ENCODE assay signal across 9 mouse cellular contexts in the genomic region with DNA sequence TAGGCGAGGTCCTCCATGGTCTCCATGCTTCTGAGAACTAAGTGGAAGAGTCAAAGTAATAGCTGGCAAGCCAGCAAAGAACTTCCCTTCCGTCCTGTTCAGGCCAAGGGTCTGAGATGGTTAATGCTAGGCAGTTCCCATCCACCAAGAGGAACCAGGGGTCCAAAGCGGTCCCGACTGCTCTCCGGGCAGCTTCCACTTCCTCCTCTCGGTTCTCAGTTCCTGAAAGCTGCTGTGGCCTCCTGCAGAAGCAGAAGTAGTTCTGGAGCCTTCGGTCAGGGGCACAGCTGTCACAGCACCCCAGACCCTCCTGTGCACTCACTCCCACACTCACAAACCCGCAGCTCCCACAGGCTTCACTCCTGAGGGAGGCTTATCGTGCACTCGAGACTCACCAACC. TPM values are rescaled to one million over a fixed set of nuclear protein-coding genes. Genes with fewer than 3 reads are reported as not detected.
DNase-seq lines count a peak whose midpoint lies in the region; ATAC-seq lines count a peak whose summit lies in the region.
"Had no signal": no experiment of that assay in that cellular context is flagged by ENCODE, and none has a peak within 500 bp of the region (broad histone marks: within the 10 kb centered on the region; RNA-seq: fewer than 3 reads in every experiment).

No protein-coding gene starts in this region.

- H3K4me2 ChIP-seq in forebrain, embryonic 11.5 days (ENCODE audit: low read depth, low read length, severe bottlenecking) = no peak overlapping the region

- no peak overlapping the region for H3K27ac ChIP-seq in forebrain, embryonic 11.5 days (ENCODE audit: low read depth, low read length)
- H3K27ac ChIP-seq: layer of hippocampus, adult 2 months had no signal

- 81% methylated on average over 10 of the region's 10 CpGs for WGBS in forebrain, embryonic 11.5 days

- no peaks in the 10 kb centered on the region for H3K36me3 ChIP-seq in forebrain, embryonic 11.5 days (ENCODE audit: control insufficient read depth, insufficient read depth, low read length)

- no peak overlapping the region for H3K9ac ChIP-seq in forebrain, embryonic 11.5 days (ENCODE audit: low read length)

- no peaks in the 10 kb centered on the region; the same call in 1 of the 2 replicates for H3K27me3 ChIP-seq in forebrain, embryonic 11.5 days (ENCODE audit: control insufficient read depth, insufficient read depth, low read length)

- ATAC-seq in forebrain, embryonic 11.5 days (replicated peaks; ENCODE audit: low FRiP score) = no peak

- no peak overlapping the region for H3K4me3 ChIP-seq in forebrain, embryonic 11.5 days (ENCODE audit: low read depth, low read length)
- H3K4me3 ChIP-seq: layer of hippocampus, adult 2 months had no signal

- DNase-seq in adrenal gland, postnatal 14 days = peak; percentile 16
- DNase-seq in adrenal gland, postnatal 10 days = no peak
- peak; percentile 16 for DNase-seq in right cerebral cortex, adult 18-20 months
- no peak for DNase-seq in right cerebral cortex, postnatal 4 days
- DNase-seq in lung, postnatal 36 days = peak; percentile 65
- peak; percentile 53 for DNase-seq in thymus, postnatal 25 days
- no peak for DNase-seq in frontal cortex, postnatal 25 days (ENCODE audit: low spot score in 2 of 2)
- DNase-seq in forebrain, embryonic 11.5 days (ENCODE audit: low spot score) = no peak

- no peaks in the 10 kb centered on the region for H3K9me3 ChIP-seq in forebrain, embryonic 11.5 days (ENCODE audit: control insufficient read depth, low read length)

- H3K4me1 ChIP-seq in forebrain, embryonic 11.5 days (replicated peaks; ENCODE audit: control insufficient read depth, insufficient read depth, low read length) = no peaks in the 10 kb centered on the region

RNA-seq across cellular contexts. Expression of a gene that starts 6.7 kb away (rescaled TPM):
- 0.22 and 0.83 TPM in 2 replicates for total RNA-seq in adrenal gland, postnatal 14 days (2021)
- under 1 TPM; 0.66 to 0.67 TPM for total RNA-seq in adrenal gland, postnatal 10 days (2021)
- polyA plus RNA-seq in forebrain, embryonic 11.5 days (2014; fragmentation: Nextera tagmentation; extraction: Ambion mirVana) = 0.25 and 0.43 TPM in 2 replicates

RNA-seq across cellular contexts. Expression of a gene that starts 6.9 kb away (rescaled TPM):
- 25.3 and 29.4 TPM in 2 replicates for total RNA-seq in adrenal gland, postnatal 14 days (2021)
- 10 to 100 TPM; 17.7 to 22.6 TPM for total RNA-seq in adrenal gland, postnatal 10 days (2021)
- polyA plus RNA-seq in forebrain, embryonic 11.5 days (2014; fragmentation: Nextera tagmentation; extraction: Ambion mirVana) = 9.2 and 9.3 TPM in 2 replicates

Comparison
In these comparisons a context has a peak if more than half of its experiments do, and no peak if none do; other contexts are left out.
1. DNase-seq: peak in adrenal gland, postnatal 14 days (single experiment), right cerebral cortex, adult 18-20 months (single experiment), lung, postnatal 36 days (single experiment) and thymus, postnatal 25 days (single experiment); none in adrenal gland, postnatal 10 days (single experiment), right cerebral cortex, postnatal 4 days (single experiment), frontal cortex, postnatal 25 days (0 of 2) and forebrain, embryonic 11.5 days (single experiment).